Mouse (Mus musculus) v-Abl transformed pro-B cells (cell line): ENCODE data around the gene Gfap.

Source experiments
- in situ Hi-C, 2 experiments: fragments of 400-800 bp; cut with MboI; formaldehyde crosslinking; loops; one replicate each; pipeline ENCODE4 v1.15.1; 2025; ENCODE audit not compliant: unreplicated experiment in 2 of 2

Gfap gene

DNA sequence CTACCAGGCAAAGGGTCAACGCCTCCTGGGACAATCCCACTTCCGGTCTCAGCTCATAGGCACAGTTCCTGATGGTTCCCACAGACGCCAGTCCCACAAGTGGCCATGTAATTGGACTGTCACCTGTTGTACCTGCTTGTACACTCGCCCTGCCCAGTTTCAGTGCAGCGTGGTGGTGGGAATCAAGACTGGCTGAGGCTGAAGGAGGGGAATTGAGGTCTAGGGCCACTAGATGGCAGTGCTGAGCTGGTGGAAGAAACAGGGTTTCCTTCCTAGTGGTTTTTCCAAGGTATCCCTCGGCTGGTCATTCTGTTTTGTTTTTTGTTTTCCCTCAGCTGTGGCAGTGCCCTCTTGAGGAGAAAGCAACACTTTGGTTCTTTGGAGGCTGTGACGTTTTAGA is at the start of gene Gfap:
Gene Gfap (minus strand): TSS at position 150 of the 400 bp plus-strand sequence.
- in situ Hi-C loops: no loop called here

GRCm38 (mm10) chr11:102948043-102948961 is 47.6 kb upstream of the Gfap start:
- in situ Hi-C loops: no loop called here

- in situ Hi-C loops: no loop called here
Observed at GRCm38 (mm10) chr11:102946992-102947343, 46.3 kb upstream of the Gfap start.

DNA sequence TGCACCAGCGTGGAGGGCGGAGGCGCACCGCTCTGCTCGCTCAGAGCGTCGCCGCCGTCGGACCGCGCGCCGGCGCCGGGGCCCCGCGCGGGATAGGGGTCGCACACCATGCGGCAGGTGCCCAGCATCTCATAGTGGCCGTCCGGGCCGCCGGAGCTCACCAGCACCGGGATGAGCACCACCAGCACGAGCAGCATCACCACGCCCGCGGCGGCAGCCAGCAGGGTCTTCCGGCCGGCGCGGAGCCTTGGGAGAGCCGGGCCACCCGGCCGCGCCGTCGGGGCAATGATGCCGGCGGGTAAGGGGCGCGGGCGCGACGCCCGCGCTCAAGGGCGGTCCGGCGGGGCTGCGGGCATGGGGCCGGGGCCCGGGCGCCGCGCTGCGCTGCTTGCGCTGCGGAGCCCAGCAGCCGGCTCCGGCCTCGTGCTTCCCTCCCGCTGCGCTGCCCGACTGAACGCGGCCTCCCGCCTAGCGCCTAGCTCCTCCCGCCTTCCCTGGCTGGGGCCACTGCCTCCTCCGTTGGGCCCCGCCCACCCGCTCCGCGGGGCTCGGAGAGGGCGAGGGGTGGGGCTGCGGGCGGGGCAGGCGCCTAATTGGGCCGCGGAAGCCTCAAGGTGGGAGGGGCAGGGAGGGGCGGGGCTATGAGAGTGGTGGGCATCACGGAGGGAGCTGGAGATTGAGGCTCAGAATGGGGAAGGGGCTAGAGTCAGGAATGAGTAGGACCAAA is 45.7 kb upstream of the Gfap start, which contains the start of gene C1ql1:
Gene C1ql1 (minus strand): TSS at position 424 of the 727 bp plus-strand sequence.
- in situ Hi-C loops: no loop called here

DNA sequence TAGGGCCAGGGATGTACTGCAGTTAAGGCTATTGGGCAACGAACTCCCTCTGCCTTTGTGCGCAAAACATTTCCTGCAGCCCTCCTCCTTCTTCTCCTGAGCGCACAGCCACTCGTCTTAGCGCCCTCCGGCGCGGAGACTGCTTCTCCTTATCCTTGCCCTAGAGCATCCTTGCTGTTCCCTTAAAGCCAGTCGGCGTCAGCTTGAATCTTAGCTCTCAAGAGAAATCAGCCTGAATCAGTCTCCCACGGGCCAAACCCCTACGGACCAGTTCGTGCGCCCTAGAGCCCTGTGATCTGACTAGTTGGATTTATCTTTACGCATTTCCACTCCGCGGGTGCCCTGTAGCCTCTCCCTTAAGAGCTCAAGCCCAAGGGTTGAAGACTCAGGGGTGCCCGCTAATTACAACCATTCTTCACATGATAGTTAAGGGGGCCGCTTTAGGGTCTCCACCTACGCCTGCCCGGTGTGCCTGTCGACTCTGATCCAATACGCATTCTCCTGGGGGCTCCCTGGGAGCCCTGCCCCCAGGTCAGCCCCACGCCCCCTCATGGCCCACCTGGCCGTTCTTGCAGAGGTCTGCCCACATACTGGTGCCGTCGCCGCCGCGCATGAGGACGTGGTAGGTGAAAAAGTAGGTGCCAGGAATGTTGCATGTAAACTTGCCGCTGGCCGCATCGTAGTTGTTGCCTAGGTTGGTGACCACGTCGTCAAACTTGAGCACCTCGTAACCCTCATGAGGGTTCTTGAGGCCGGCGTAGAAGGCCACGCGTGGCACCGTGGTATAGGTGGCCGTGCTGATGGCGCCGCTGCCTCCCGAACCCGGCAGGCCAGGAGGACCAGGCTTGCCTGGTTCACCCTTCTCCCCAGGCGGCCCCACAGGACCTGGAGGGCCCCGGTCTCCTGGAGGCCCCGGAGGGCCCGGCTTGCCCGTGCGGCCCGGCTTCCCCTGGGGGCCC is 44.9 kb upstream of the Gfap start:
- in situ Hi-C loops: no loop called here

- in situ Hi-C loops: no loop called here
Observed at GRCm38 (mm10) chr11:102941236-102941635, 40.5 kb upstream of the Gfap start.

- in situ Hi-C loops: no loop called here
Observed at GRCm38 (mm10) chr11:102939024-102939675, 38.4 kb upstream of the Gfap start.

DNA sequence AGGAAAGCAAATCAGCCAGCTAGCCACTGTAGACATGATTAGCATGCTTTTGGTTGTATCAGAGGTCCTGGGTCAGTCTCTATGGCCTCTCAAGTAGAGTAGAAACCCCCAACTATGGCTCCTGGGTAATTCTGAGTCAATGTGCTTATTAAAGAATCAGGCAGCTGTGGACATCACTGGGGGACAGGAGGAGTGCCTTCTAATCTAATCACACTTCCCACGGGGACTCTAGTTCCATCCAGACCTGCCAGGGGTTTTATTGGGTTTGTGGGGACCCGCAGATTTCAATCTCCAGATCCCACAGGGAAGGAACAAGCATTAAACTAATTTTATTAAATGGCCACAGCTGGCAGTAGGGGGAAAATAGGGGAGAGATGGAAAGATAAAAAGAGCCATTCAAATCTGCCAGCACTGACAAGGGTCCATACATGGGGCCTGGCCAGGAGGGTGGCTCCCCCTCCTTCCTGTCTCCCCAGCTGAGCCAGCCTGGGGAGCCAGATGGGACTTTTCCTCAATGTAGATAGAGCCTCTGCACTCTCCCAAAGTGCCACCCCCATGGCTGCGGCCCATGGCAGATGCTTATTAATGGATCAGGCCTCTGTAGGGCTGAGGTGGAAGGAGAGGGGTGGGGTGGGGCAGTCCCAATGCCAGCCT is 36.9 kb upstream of the Gfap start:
- in situ Hi-C loops: no loop called here

DNA sequence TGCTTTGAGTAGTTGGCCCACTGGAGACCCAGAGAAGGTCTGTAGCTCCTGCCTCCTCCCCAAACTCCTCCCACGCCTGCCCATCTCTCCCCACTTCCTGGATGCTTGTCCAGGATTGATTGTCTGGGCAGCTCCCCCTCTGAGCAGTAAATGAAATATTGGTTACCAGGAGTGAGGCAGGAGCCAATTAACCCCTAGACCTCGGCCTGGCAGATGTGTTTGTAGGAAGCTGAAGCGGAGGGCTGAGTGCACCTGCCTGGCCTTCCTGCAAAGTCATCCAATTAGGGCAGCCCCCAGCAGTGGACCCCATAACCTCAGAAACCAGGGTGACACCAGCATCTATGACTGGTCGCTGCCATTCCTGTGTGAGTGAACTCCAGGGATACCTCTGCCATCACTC is 35.6 kb upstream of the Gfap start:
- in situ Hi-C loops: no loop called here

GRCm38 (mm10) chr11:102930672-102931071 is 30.0 kb upstream of the Gfap start:
- in situ Hi-C loops: no loop called here

GRCm38 (mm10) chr11:102925351-102925717 is 24.6 kb upstream of the Gfap start:
- in situ Hi-C loops: no loop called here

DNA sequence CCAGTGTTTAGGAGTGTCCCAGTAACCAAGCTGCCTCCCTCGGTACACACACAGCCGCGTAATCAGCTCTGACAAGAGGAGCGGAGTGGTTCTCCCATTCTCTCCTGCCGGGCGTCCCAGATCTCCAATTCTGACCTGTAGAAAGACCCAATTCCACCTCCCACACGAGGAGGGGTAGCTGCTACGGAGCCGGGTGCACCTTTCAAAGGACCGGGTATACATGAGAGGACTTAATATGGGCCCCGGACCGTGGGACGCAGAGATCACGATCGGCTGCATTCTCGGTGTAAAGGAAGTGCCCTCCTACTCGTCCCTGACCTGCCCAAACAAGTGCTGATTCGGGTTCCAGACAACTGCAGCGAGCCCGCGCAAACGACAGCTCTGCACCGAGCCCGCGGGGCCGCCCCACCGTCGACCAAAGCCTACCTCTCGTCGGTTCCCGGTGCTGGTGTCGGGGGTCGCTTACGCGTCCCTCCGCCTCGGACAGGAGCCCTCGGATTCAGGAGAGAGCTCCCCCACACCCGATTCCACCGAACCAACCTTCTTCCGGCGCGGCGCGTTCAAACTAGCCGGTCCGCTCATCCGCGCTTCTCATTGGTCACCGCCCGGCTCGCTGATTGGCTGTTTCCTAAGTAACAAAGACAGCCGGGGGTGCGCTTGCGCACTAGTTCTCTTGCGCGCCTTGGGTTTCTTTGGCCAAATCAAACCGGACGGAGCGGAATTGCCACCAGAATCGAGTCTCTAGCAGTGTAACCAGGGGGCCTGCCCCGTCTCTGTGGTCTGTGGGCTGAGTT is 24.0 kb upstream of the Gfap start, which contains the start of gene Kif18b:
Gene Kif18b (minus strand): TSS at position 568 of the 794 bp plus-strand sequence.
- in situ Hi-C loops: no loop called here

DNA sequence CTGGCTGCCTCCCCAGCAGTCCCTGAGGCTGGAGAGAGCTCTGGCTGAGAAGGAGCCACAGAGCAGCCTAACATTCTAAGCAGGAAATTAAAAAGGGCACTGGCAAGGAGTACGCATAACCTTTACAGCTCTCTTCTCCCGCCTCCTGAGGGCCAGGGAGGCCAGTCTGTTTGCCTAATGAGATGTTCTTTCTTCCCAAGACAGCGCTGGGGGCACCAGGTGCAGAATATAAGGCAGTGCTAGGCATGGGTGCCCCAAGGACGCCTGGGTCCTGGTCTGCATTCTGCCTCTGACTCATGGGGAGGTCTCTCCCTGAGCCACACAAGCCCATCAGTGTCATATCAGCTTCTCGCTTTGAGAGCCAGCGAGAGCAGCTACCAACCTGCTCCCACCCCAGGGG is 20.8 kb upstream of the Gfap start:
- in situ Hi-C loops: no loop called here

GRCm38 (mm10) chr11:102918077-102918476 is 17.4 kb upstream of the Gfap start:
- in situ Hi-C loops: no loop called here

DNA sequence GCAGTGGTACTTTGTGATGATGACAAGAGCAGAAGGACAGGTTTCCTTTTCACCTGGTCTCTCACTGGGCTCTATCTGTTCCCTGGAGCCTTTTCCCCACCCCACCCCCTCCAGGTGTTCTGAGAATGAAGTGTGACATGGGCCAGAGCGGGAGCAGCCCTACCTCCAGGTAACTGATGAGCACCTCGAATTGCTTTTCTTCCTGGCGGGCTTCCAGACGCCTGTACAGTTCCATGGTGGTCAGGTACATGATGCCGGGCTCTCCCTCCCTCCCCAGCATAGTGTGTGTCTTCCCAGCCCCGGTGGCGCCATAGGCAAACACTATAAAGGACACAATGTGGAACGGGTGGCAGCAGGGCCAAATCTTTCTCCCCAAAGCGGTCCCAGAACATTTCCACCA is 14.7 kb upstream of the Gfap start:
- in situ Hi-C loops: no loop called here

DNA sequence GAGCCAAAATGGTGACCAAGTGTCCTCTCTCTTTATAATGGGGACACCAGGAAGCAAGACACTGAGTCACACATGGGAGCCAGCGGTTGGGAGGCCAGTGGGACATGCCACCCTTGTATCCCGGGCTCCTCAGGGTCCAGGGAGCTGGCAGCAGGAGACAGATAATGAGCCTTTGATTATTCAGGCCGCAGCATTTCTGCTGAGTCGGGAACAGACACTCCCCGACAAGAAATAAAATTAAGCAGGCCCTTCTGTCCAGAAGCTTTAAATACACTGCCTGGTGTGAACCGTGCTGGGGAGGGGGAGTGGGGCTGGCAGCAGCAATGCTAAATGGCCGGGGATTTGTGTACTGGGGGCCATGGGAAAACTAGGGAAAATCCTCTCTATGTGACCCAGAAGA is 10.7 kb upstream of the Gfap start:
- in situ Hi-C loops: no loop called here

GRCm38 (mm10) chr11:102903654-102904053 is 2.9 kb upstream of the Gfap start:
- in situ Hi-C loops: no loop called here

DNA sequence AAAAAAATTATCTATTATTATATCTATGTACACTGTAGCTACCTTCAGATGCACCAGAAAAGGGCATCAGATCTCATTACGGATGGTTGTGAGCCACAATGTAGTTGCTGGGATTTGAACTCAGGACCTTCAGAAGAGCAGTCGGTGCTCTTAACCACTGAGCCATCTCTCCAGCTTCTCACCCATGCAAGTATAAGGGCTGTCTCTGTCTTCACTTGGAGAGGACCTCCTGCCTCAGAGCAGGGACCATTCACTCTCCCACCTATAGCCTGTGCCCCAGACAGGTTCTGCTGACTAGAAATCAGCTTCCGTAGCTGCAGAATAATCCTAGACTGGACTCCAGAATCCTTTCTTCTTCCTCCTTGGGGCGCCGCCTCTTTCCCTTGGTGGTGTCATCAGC is 1.4 kb upstream of the Gfap start:
- in situ Hi-C loops: no loop called here

DNA sequence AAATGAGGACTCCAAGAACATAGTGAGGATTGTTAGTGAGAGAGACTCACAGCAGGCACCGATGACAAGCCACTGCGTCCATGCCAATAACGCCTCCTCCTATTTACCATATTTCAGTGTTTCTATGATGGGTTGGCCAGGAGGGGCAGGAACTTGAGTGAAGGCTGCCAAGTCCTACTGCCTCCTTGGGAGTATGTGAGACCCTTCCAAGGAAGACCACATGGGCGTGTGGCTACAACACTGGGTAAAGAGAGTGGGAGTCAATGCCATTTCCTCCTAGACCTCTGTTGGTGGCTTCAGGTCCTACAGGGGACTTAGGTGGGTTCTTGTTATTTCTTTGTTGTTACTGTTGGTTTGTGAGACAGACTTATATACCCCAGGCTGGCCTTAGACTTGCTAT is 487 bp upstream of the Gfap start:
- in situ Hi-C loops: no loop called here
